Mouse (Mus musculus) 3T3-L1 (cell line): ENCODE measurements around the gene Ccdc167.
A peak's percentile ranks its signal among the peaks of the same experiment; 100 is the strongest.

Source experiments
- DNase-seq: peaks from one replicate; pipeline ENCODE4 v3.0.0-alpha.2; 2015; ENCODE audit warnings: low read depth, low spot score

The Ccdc167 gene

DNA sequence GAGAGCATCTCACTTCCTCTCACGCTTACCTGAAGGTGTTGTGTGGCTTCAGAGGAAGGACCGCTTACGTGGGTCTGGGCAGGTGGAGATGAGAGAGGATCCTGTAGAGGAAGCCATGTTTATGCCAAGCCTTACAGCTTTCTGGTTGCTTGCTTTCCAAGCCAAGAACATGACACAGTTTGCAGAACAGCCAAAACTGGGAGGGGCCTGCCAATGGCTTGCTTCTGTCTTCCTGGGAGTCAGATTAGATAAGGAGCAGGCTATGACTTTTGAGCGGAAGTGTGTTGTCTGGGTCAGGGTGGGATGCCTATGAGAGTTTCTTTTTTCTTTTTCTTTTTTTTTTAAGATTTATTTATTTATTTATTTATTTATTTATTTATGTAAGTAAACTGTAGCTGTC lies 79.5 kb downstream of the Ccdc167 start:
- peak; percentile 14 for DNase-seq
